Mouse (Mus musculus): ENCODE measurements at regions not wholly inside any gene's neighbourhood (a gene's known extent, or its start where the extent isn't known, plus 50 kb on each side); places are given as distances from the start of the nearest gene placed in this dataset.

- TF ChIP-seq CTCF (IDR thresholded peaks at IDR 0.05; ENCODE audit: low read depth, low read length): no peak
- TF ChIP-seq POLR2A (IDR thresholded peaks at IDR 0.05; ENCODE audit: borderline replicate concordance, low read depth, low read length): no peak
These were observed 114.6 kb downstream of the Trib2 start for GRCm38 (mm10) chr12:15702137-15702536.
